Mouse (Mus musculus) testis, adult 2 months (tissue): ENCODE measurements around the gene Arl6ip5. TPM values are rescaled to one million over a fixed set of nuclear protein-coding genes. Genes with fewer than 3 reads are reported as not detected.
"Not testable (repeated sequence)": the region's sequence is repeated elsewhere in the genome, so short reads cannot be mapped to it uniquely, and the experiment has no call there.

Experiments used
- H3K27ac ChIP-seq: fragments of 200-500 bp; 2 replicates; pipeline ENCODE4 v1.5.1; 2012; ENCODE audit warnings: low read depth, low read length; ENCODE audit not compliant: control insufficient read depth, insufficient read depth
- H3K27me3 ChIP-seq: fragments of 200-500 bp; 2 replicates; pipeline ENCODE4 v1.6.1; 2012; ENCODE audit warnings: mild to moderate bottlenecking, low read length, moderate library complexity; ENCODE audit not compliant: control insufficient read depth, insufficient read depth
- H3K36me3 ChIP-seq: fragments of 200-500 bp; 2 replicates; pipeline ENCODE4 v1.6.1; 2012; ENCODE audit warnings: mild to moderate bottlenecking, low read length; ENCODE audit not compliant: control insufficient read depth, insufficient read depth
- H3K4me1 ChIP-seq: fragments of 200-500 bp; 2 replicates; pipeline ENCODE4 v1.6.1; 2012; ENCODE audit warnings: low read length; ENCODE audit not compliant: control insufficient read depth, insufficient read depth
- H3K4me3 ChIP-seq: fragments of 200-500 bp; 2 replicates; pipeline ENCODE4 v1.5.1; 2012; ENCODE audit warnings: low read depth, mild to moderate bottlenecking, low read length, moderate library complexity, mixed read lengths; ENCODE audit not compliant: control insufficient read depth
- CTCF ChIP-seq: fragments of 200-500 bp; IDR thresholded peaks from 2 replicates; pipeline ENCODE4 v1.5.1; 2012; ENCODE audit warnings: low read depth, mild to moderate bottlenecking, inconsistent platforms, low read length, moderate library complexity; ENCODE audit not compliant: control insufficient read depth, insufficient read depth, insufficient replicate concordance
- POLR2A ChIP-seq: fragments of 200-500 bp; IDR thresholded peaks from 2 replicates; pipeline ENCODE4 v1.6.1; 2012; ENCODE audit warnings: low read depth, mild to moderate bottlenecking, inconsistent platforms, low read length, moderate library complexity; ENCODE audit not compliant: control insufficient read depth
- polyA plus RNA-seq: library from polyadenylated mRNA; depleted of rRNA; stranded (reverse); fragments of >200 nt; gene quantifications from 2 replicates; pipeline ENCODE4 v1.2.3, GENCODE M21; 2012

Gene Arl6ip5
- polyA plus RNA-seq, 1 experiment = 8.1 TPM

- no peak overlapping the region for H3K4me3 ChIP-seq
- no peaks in the 10 kb centered on the region for H3K36me3 ChIP-seq
- TF ChIP-seq CTCF (no peak), POLR2A (no peak)
- no peak overlapping the region for H3K27ac ChIP-seq
- peaks cover 10% of the 10 kb centered on the region for H3K4me1 ChIP-seq
- H3K27me3 ChIP-seq = 0 out of 2 replicates have a peak, but pooled peaks cover 2% of the 10 kb centered on the region
Measured at GRCm38 (mm10) chr6:97245200-97245599, 34.7 kb downstream of the Arl6ip5 start.

- H3K27me3 ChIP-seq = 0 out of 2 replicates have a peak, but pooled peaks cover 2% of the 10 kb centered on the region
- no peak overlapping the region for H3K27ac ChIP-seq
- TF ChIP-seq CTCF (no peak), POLR2A (no peak)
- peaks cover 10% of the 10 kb centered on the region for H3K4me1 ChIP-seq
- H3K36me3 ChIP-seq = no peaks in the 10 kb centered on the region
- H3K4me3 ChIP-seq = no peak overlapping the region
Measured at GRCm38 (mm10) chr6:97250966-97251365, 40.5 kb downstream of the Arl6ip5 start.

GRCm38 (mm10) chr6:97252086-97252485 lies 41.6 kb downstream of the Arl6ip5 start:
- Histone ChIP-seq H3K36me3 (no peaks in the 10 kb centered on the region), H3K27ac (no peak overlapping the region), H3K4me1 (peaks cover 7% of the 10 kb centered on the region), H3K4me3 (no peak overlapping the region), H3K27me3 (0 out of 2 replicates have a peak, but pooled peaks cover under 1% of the 10 kb centered on the region)
- TF ChIP-seq POLR2A (no peak), CTCF (no peak)

- Histone ChIP-seq H3K36me3 (no peaks in the 10 kb centered on the region), H3K27me3 (no peaks in the 10 kb centered on the region), H3K4me1 (no peaks in the 10 kb centered on the region; the same call in 1 of the 2 replicates), H3K27ac (no peak within 1 kb of the TSS), H3K4me3 (no peak within 1 kb of the TSS)
- TF ChIP-seq POLR2A (no peak), CTCF (no peak)
Measured at GRCm38 (mm10) chr6:97252711-97253221, 42.3 kb downstream of the Arl6ip5 start, which contains the start of gene Lmod3. Gene Lmod3 (minus strand): TSS chr6:97252759.

- H3K27ac ChIP-seq = no peak overlapping the region
- H3K27me3 ChIP-seq = no peaks in the 10 kb centered on the region
- TF ChIP-seq CTCF (no peak), POLR2A (no peak)
- H3K36me3 ChIP-seq = no peaks in the 10 kb centered on the region
- no peaks in the 10 kb centered on the region for H3K4me1 ChIP-seq
- H3K4me3 ChIP-seq = no peak overlapping the region
Measured at GRCm38 (mm10) chr6:97258489-97258888, 48.0 kb downstream of the Arl6ip5 start.

GRCm38 (mm10) chr6:97259926-97260325 lies 49.4 kb downstream of the Arl6ip5 start:
- H3K4me3 ChIP-seq, H3K4me1 ChIP-seq, H3K27me3 ChIP-seq, H3K36me3 ChIP-seq, H3K27ac ChIP-seq: not testable (repeated sequence)

GRCm38 (mm10) chr6:97262229-97262628 lies 51.7 kb downstream of the Arl6ip5 start:
- Histone ChIP-seq H3K4me1 (no peaks in the 10 kb centered on the region), H3K36me3 (no peaks in the 10 kb centered on the region), H3K4me3 (no peak overlapping the region), H3K27me3 (no peaks in the 10 kb centered on the region), H3K27ac (no peak overlapping the region)
- TF ChIP-seq POLR2A (no peak), CTCF (no peak)

- not testable (repeated sequence) for H3K4me3 ChIP-seq, H3K27ac ChIP-seq, H3K4me1 ChIP-seq, H3K27me3 ChIP-seq, H3K36me3 ChIP-seq
Measured at GRCm38 (mm10) chr6:97263750-97264149, 53.3 kb downstream of the Arl6ip5 start.
